Mouse (Mus musculus): ENCODE data around the gene S1pr4.

S1pr4 gene

DNA sequence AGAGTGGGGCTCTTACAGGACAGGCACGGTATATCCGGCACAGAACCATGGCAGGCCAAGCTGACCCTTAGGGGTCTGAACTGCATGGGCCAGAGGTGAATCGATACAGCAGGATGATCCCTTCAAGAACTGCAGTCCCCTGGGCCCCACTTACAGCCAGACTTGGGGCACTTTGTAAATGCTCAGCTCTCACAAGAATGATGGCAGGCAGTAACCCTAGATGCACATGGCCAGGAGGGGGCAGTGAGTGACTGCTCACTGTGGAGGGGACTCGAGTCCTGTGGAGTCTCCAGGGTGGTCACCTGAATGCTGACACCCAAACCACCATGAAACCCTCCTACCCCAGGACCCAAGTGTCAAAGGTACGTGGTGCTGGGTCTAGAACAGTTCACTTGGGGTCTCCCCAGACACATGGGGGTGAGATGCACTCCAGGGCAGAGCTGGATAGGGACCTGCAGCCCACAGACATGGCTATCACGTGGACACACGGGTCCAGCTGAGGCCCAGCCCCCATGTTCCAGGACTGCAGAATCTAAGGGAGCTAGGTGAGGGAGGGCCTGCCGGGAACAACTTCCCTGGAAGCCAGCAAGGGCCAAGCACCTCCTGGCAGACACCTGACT, 6.2 kb downstream of the S1pr4 start:
- DNase-seq (ENCODE audit: low spot score): no peak

GRCm38 (mm10) chr10:81492606-81493240, 7.2 kb downstream of the S1pr4 start:
- DNase-seq (ENCODE audit: low spot score): no peak

DNA sequence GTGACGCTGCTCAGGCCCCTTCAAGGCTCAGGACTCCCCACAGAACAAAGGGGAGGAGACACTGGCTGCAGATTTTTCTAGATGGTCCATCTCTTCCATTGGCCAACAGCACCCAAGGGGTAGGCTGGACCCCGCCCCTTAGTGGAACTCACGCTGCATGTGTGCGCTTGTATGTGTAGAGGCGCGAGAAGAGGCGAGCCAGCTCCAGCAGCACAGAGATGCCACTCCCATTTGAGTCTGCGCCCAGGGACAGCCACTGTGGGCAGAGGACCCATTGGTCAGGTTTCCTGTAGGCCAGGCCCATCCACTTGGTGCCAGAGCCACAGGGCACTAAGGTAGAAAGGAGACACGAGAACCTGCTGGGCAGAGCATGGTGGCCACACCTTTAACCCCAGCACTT, 8.9 kb downstream of the S1pr4 start:
- DNase-seq (ENCODE audit: low spot score): no peak

DNA sequence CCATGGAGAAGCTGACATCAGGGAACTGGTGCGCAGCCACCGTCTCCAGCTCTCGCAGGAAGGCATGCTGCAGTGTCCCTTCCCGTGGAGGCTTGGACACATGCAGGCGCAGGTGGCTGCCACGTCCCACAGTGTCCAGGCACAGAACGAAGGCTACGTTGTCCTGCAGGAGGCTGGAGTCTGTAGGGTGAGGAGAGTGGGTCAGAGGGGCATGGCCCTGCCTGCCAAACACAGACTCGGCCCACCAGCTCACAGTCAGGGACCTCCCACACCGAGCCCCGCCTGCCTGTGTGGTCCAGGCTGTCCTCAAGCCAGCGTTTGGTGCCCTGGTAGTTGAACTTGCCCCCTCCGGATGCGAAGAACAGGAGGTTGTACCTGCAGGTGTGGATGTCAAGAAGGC, 10.0 kb downstream of the S1pr4 start:
- no peak for DNase-seq (ENCODE audit: low spot score)

DNA sequence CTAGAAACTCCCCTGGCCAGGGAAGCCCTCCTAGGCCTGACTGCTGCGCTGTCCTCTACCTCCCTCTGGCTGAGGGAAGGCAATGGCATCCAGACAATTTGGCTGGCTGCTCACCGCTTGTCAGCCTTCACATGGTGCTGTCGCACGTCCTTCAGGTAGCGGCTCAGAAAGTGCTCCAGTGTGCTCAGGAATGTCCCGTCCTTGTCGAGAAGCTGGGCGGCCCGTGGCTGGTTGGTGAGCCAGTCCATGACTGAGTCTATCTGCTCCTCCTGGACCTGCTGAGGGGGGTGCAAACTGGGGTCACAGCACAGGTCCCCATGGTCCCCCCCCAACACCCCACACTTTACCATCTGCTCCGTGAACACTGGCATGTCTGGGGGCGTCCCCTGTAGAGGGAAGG, 11.9 kb downstream of the S1pr4 start:
- no peak for DNase-seq (ENCODE audit: low spot score)

DNA sequence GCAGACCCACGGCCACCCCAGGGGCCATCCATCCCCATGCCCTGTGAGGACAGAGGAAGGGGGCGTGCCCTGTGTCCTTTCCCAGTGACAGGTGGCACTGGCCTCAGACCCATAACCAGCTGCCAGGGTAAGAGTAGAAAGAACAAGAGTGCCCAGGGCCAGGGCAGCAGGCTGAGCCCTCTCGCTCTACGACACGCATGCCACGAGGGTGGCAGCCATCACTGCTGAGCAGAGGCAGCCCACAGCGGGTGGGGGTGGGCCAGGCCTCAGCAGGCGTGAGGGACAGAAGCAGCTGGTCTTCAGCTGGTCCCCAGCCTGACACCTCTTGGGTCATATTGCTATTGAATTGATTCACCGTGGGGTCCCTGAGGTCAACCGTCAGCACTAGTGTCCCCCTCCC, 13.4 kb downstream of the S1pr4 start:
- DNase-seq (ENCODE audit: low spot score): no peak

GRCm38 (mm10) chr10:81485479-81486018, 14.4 kb downstream of the S1pr4 start:
- DNase-seq (ENCODE audit: low spot score): no peak

DNA sequence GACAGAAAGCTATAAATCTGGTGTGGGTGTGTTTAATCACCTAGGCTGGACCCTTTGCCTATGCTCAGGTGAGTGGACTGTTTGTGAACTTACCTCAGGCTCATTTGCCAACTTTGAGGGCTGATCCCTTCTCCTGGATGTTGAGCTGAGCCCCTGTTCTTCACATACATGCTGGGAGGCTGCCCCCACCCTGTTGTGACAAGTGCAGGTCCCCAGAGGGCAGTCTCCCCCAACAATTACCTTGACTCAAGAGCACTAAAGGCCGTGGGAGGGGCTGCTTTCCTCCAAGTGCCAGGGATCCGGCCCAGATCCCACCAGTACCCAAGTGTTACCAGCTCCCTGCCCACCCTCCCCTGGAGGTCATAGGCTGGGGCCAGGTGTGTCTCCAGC, 14.9 kb downstream of the S1pr4 start:
- no peak for DNase-seq (ENCODE audit: low spot score)

GRCm38 (mm10) chr10:81484441-81485059, 15.4 kb downstream of the S1pr4 start:
- DNase-seq (ENCODE audit: low spot score): no peak

DNA sequence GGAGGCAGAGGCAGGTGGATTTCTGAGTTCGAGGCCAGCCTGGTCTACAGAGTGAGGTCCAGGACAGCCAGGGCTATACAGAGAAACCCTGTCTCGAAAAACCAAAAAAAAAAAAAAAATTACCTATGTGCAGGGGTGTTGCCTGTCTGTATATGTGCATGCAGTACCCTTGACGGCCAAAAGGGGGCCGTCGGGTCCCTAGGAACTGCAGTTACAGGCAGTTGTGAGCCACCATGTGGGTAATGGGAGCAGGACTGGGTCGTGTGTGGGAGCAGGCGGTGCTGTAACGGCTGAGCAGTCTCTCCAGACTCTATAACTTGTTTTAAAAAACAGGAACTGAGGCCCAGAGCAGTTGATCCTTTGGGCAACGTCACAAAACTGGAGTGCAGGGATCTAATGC, 15.9 kb downstream of the S1pr4 start:
- DNase-seq (ENCODE audit: low spot score): no peak

GRCm38 (mm10) chr10:81482533-81482889, 17.4 kb downstream of the S1pr4 start, which contains the start of gene Celf5:
Gene Celf5, minus strand, starts transcription at chr10:81482709.
- peak; percentile 72 for DNase-seq (ENCODE audit: low spot score)

- DNase-seq (ENCODE audit: low spot score): no peak
Measured at GRCm38 (mm10) chr10:81481605-81482532, 18.1 kb downstream of the S1pr4 start.

DNA sequence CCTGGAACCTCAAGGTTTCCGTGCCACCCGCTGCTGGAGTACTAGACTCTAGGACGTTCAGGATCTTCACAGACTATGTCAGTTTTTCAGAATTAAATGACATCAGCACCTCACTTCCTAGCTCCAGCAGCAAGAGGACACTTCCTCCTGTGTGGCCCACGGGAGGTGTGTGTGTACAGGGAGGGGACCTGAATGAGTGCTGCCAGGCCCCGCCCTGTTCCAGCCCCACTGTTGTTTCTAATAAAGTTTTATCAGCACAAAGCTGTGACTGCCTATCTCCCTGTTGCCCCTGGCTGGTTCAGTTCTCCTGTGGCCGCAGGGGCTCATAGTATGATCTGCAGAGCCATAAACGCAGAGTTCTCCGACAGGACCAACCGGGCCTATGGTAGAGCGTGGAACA, 25.5 kb downstream of the S1pr4 start:
- no peak for DNase-seq (ENCODE audit: low spot score)

DNA sequence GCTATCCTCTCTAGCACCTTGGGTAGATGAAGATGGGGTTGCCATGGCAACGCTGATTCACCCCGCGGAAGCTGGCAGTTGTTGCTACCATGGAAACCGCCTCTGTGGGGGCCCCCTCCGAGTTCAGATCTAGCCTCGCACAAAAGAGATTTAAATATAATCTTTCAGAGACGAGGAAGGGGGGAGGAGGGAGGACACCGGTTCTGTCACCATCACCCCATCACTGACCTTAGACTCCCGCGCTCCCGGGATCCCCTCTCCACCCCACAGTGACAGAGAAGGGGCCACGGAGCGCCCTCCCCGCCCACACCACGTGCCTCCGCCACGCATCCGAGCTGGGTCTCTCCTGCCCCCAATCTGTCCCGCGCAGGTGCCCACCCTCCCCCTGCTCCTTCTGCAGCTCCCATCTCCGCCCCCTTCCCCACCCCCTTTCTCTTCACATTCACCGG, 26.9 kb downstream of the S1pr4 start:
- DNase-seq (ENCODE audit: low spot score): no peak

DNA sequence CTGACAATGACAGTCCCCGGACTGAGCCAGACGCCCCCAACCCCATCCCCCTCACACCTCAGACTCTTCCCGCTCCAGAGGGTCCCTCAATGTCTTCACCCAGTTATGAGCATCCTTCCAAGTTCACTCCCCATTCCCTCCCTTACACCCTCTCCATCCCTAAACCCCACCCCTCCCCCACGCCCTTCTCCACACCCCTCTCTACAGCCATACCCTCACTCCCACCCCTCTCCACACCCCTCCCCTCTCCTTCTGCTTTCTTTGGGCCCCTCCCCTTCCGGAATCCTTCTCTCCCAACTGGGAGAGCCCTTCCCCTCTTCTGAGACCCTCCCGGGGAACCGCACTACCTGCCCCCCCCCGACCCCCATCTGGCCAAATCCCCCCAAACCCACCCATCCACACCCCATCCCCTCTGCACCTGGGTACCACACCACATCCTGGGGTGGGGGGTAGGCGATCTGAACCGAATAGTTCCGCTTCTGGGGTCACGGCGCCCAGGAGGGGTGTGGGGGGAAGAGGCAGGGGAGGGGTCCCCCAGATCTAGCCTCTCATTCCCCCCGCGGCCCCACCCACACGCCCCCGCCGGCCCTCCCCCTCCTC, 27.4 kb downstream of the S1pr4 start:
- DNase-seq (ENCODE audit: low spot score): no peak

DNA sequence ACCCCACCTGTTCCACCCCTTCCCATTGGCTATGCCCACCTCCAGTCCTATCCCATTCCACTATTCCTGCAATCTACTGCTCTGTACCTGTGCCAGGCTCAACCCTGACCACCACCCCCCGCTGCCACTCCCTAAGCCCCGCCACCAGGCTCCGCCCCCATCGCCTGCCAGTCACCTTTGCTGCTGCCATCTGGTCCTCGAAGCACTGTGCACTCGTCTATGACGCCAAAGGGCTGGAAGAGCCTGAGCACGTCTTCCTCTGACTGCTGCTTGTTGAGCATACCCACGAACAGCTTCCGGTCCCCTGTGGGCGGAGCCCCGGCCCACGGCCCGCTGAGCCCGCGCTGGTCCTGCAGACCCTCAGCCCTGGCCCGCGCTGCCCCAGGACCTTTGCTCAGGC, 29.5 kb downstream of the S1pr4 start:
- DNase-seq (ENCODE audit: low spot score): no peak

- no peak for DNase-seq (ENCODE audit: low spot score)
Measured at GRCm38 (mm10) chr10:81469253-81469652, 30.7 kb downstream of the S1pr4 start.

DNA sequence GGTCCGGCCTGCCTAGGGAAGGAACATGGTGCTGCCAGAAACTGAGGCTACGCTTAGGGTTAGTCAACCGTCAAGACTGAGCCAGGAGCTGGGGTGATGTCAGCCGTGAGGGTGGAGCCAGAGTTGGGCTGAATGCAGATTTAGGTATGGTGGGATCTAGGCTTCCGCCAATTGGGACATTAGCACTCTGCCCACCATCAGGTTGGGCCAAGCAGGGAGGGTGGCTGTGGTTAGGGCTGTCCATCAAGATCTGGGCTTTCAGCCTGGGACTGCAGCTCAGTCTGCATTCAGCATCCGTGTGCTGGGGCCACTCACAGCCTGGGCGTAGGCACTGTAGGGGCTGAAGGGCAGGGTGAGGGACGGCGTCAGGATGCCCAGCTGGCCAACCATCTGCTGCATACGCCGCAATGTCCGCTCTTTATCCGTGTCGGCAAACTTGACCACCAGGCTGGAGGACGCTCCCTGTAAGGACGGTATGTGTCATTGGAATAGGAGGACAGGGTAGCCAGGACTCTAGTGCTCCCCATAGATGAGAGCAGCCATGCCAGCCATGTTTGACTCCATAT, 32.2 kb downstream of the S1pr4 start:
- peak; percentile 38 for DNase-seq (ENCODE audit: low spot score)

GRCm38 (mm10) chr10:81466881-81467280, 33.1 kb downstream of the S1pr4 start:
- DNase-seq (ENCODE audit: low spot score): peak; percentile 38

DNA sequence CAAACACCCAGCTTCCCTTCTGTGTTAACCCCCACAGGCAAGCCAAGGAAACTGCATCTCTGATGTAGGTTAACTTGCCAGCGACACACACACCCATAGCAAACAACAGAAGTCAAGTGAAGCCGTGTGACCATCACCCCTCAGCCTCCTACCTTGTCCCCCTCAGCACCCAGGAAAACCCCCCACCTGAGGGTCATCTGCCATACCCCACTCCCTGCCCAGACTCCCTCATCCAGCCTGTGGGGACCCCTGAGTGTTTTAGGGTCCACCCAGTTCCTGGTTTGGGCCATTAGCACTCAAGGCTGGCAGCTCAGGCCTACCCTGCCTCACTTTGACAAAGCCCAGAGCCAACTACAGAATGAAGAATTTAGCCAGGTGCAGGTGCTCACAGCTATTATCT, 33.9 kb downstream of the S1pr4 start:
- DNase-seq (ENCODE audit: low spot score): no peak

DNA sequence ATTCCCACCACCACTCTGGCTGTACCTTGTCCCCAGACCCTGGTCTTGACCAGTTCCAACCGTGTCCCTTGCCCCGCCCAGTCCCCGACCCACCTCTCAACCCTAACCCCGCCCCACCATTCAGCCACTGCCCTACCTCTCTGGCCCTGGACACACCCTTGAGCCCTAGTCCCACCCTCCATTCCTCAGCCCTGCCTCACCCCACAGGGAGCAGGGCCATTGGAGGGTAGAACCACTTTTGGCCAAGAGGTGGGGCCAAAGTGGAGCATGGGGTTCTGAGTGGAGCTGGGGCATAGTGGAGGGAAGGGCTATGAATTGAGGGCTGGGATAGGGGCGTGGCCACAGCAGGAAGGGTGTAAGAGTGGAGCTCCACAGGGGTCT, 34.7 kb downstream of the S1pr4 start:
- DNase-seq (ENCODE audit: low spot score): peak; percentile 44
